Mouse (Mus musculus): ENCODE results near the gene Ap3m1.

Ap3m1 gene

GRCm38 (mm10) chr14:21018977-21019376, 33.3 kb downstream of the Ap3m1 start:
- DNase-seq (ENCODE audit: extremely low spot score, low spot score), result no peak

GRCm38 (mm10) chr14:21017871-21018270, 34.4 kb downstream of the Ap3m1 start:
- no peak for DNase-seq (ENCODE audit: extremely low spot score, low spot score)

- DNase-seq (ENCODE audit: extremely low spot score, low spot score), result no peak
Measured at GRCm38 (mm10) chr14:21013800-21014334, 38.4 kb downstream of the Ap3m1 start.

- DNase-seq (ENCODE audit: extremely low spot score, low spot score), result no peak
Measured at GRCm38 (mm10) chr14:20999617-21000016, 52.7 kb downstream of the Ap3m1 start.

- no peak for DNase-seq (ENCODE audit: extremely low spot score, low spot score)
Measured at GRCm38 (mm10) chr14:20997548-20997947, 54.8 kb downstream of the Ap3m1 start.

- no peak for DNase-seq (ENCODE audit: extremely low spot score, low spot score)
Measured at GRCm38 (mm10) chr14:20996361-20996760, 55.9 kb downstream of the Ap3m1 start.

- no peak for DNase-seq (ENCODE audit: extremely low spot score, low spot score)
Measured at GRCm38 (mm10) chr14:20995497-20995896, 56.8 kb downstream of the Ap3m1 start.

GRCm38 (mm10) chr14:20994475-20994874, 57.8 kb downstream of the Ap3m1 start:
- DNase-seq (ENCODE audit: extremely low spot score, low spot score), result no peak

GRCm38 (mm10) chr14:20993067-20993691, 59.1 kb downstream of the Ap3m1 start:
- peak; percentile 21 for DNase-seq (ENCODE audit: extremely low spot score, low spot score)

- no peak for DNase-seq (ENCODE audit: extremely low spot score, low spot score)
Measured at GRCm38 (mm10) chr14:20991492-20991891, 60.8 kb downstream of the Ap3m1 start.

GRCm38 (mm10) chr14:20985482-20985881, 66.8 kb downstream of the Ap3m1 start:
- DNase-seq (ENCODE audit: extremely low spot score, low spot score), result no peak

- DNase-seq (ENCODE audit: extremely low spot score, low spot score), result no peak
Measured at GRCm38 (mm10) chr14:20983832-20984231, 68.5 kb downstream of the Ap3m1 start.
